Mouse (Mus musculus): Measurements from ENCODE around the gene Gda.

Gene Gda

GRCm38 (mm10) chr19:21373073-21373755, 100.0 kb downstream of the Gda start:
- DNase-seq (ENCODE audit: extremely low spot score) = peak; percentile 45

- DNase-seq (ENCODE audit: extremely low spot score) = no peak
Measured at GRCm38 (mm10) chr19:21372395-21373072, 100.7 kb downstream of the Gda start.

DNA sequence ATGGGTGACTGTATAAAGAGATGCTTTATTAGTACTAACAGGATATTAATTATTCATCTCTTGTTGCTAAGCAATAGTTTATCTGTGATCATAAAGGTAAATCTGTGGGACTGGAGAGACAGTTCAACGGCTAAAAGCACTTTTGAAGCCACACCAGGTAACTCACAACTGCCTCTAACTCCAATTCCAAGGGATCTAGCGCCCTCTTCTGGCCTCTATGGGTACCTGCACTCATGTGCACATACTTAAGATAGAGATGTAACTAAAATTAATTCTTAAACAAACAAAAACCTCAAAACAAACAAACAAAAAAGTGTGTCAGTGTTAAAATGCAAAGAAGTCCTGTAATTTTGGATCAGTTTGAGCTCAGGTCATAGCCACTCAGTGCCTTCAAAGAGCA, 101.9 kb downstream of the Gda start:
- no peak for DNase-seq (ENCODE audit: extremely low spot score)

DNA sequence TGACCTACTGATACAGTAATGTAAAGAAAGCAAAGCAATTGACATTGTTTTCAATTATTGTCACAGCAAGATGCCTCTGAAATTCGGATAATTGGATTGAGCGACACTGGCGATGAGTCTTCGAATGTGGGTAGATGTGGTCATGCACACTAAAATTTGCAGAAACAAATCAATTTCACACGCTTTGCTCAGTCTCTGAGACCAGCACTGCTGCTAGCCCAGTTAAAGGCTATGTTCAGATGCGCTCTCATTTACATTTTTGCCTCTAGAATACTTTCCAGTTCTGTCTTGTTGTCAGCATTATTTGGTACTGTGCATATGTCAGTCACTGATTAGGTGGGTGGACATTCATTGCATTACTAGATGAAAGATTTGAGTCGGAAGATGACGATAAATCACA, 102.5 kb downstream of the Gda start:
- DNase-seq (ENCODE audit: extremely low spot score) = no peak

DNA sequence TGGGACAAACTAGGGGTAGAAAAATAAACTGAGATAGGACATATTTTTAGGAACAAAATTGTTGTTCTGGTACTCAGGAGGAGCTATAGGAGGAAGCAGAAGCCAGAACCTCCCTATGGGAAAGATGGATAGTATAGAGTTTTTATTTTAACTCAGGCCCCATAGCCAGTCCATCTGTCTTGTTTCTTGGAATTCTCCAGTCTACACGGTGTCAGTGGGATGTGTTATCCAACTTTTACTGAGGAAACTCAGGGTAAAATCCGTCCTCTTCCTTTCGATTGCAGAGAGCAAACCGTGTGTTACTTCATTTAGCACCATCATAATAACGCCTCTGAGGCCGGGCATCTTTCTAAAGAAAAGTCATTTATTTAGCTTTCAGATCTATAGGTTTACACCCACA, 104.1 kb downstream of the Gda start:
- DNase-seq (ENCODE audit: extremely low spot score) = no peak

GRCm38 (mm10) chr19:21368595-21368994, 104.7 kb downstream of the Gda start:
- DNase-seq (ENCODE audit: extremely low spot score) = no peak

GRCm38 (mm10) chr19:21357792-21358191, 115.5 kb downstream of the Gda start:
- no peak for DNase-seq (ENCODE audit: extremely low spot score)

- no peak for DNase-seq (ENCODE audit: extremely low spot score)
Measured at GRCm38 (mm10) chr19:21349634-21350033, 123.6 kb downstream of the Gda start.

DNA sequence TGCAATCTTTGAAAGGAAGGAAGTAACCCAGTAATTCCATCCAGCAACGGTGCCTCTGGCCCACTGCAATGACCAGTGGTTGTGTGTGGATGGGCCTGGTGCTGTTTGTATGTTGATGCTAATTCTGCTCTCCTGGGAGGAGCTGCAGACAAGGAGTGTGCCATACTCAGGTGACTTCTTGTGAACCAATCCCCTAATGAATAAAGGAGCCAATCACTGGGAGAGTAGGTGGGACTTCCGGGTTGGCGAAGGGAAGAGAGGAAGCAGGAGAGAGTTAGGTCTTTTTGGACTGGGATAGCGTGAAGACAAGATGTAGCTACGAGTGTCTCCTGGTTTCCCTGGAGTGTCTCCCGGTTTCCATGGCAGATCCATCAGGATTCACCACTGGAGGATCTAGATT, 126.6 kb downstream of the Gda start:
- DNase-seq (ENCODE audit: extremely low spot score) = no peak
